ENCODE assay signal across 18 mouse cellular contexts in genomic region chr7:135511723-135512122, GRCm38 (mm10). TPM values are rescaled to one million over a fixed set of nuclear protein-coding genes. Genes with fewer than 3 reads are reported as not detected.
"Had no signal": no experiment of that assay in that cellular context is flagged by ENCODE, and none has a peak within 500 bp of the region (broad histone marks: within the 10 kb centered on the region; RNA-seq: fewer than 3 reads in every experiment).

No protein-coding gene starts in this region.

- H3K9ac ChIP-seq: kidney, embryonic 15.5 days; liver, postnatal 0 days; lung, embryonic 15.5 days; midbrain, embryonic 13.5 days had no signal

- H3K27me3 ChIP-seq: kidney, embryonic 15.5 days; lung, embryonic 15.5 days; midbrain, embryonic 13.5 days had no signal

- H3K9me3 ChIP-seq: kidney, embryonic 15.5 days; limb, embryonic 10.5 days; lung, embryonic 15.5 days; midbrain, embryonic 13.5 days had no signal

- H3K36me3 ChIP-seq: kidney, embryonic 15.5 days; limb, embryonic 10.5 days; lung, embryonic 15.5 days; midbrain, embryonic 13.5 days had no signal

- ATAC-seq: liver, postnatal 0 days; midbrain, embryonic 13.5 days had no signal

- H3K4me2 ChIP-seq: kidney, embryonic 15.5 days; liver, embryonic 11.5 days; lung, embryonic 15.5 days; midbrain, embryonic 13.5 days had no signal

- DNase-seq: kidney, adult 18-20 months; kidney, postnatal 25 days; liver, postnatal 0 days; lung, postnatal 14 days; right cerebral cortex, postnatal 14 days; thymus, adult 18-20 months; thymus, postnatal 25 days had no signal

- H3K4me3 ChIP-seq: kidney, embryonic 15.5 days; left cerebral cortex, adult 2 months; limb, embryonic 10.5 days; lung, embryonic 15.5 days; midbrain, embryonic 13.5 days had no signal

- H3K4me1 ChIP-seq: kidney, embryonic 15.5 days; lung, embryonic 15.5 days; midbrain, embryonic 13.5 days had no signal

- H3K27ac ChIP-seq: kidney, embryonic 15.5 days; left cerebral cortex, adult 2 months; limb, embryonic 10.5 days; lung, embryonic 15.5 days; macrophage; midbrain, embryonic 13.5 days had no signal

RNA-seq across cellular contexts. Expression of gene Clrn3, which starts 16.7 kb away (rescaled TPM):
- total RNA-seq: layer of hippocampus, postnatal 25 days; left cerebral cortex, adult 2 months; left cerebral cortex, postnatal 14 days; midbrain, postnatal 0 days had no signal
- polyA plus RNA-seq: limb, embryonic 10.5 days; liver, postnatal 0 days; macrophage; midbrain, embryonic 13.5 days; midbrain, postnatal 0 days; neural tube, embryonic 14.5 days had no signal
